Mouse (Mus musculus) midbrain, embryonic 12.5 days (tissue): ENCODE results near the gene Pklr. TPM values are rescaled to one million over a fixed set of nuclear protein-coding genes. Genes with fewer than 3 reads are reported as not detected.
A peak's percentile ranks its signal among the peaks of the same experiment; 100 is the strongest.
"Not testable (repeated sequence)": the region's sequence is repeated elsewhere in the genome, so short reads cannot be mapped to it uniquely, and the experiment has no call there.

ENCODE experiments used
- ATAC-seq: fragments of 200-750 bp; cut with Nextera tagmentation; 2 replicates; pipeline ENCODE4 v1.8.0; 2017; ENCODE audit warnings: low read depth, moderate TSS enrichment, moderate library complexity; ENCODE audit not compliant: low FRiP score
- H3K27ac ChIP-seq: fragments of 300-500 bp; sonication (generic); replicated peaks from 2 replicates; pipeline ENCODE4 v1.5.1; 2016; ENCODE audit warnings: mild to moderate bottlenecking
- H3K27me3 ChIP-seq: fragments of 300-500 bp; sonication (generic); 2 replicates; pipeline ENCODE4 v1.6.1; 2016; ENCODE audit warnings: mild to moderate bottlenecking
- H3K36me3 ChIP-seq: fragments of 300-500 bp; sonication (generic); 2 replicates; pipeline ENCODE4 v1.6.1; 2016
- H3K4me1 ChIP-seq: fragments of 300-500 bp; sonication (generic); 2 replicates; pipeline ENCODE4 v1.6.1; 2016
- H3K4me2 ChIP-seq: fragments of 300-500 bp; sonication (generic); replicated peaks from 2 replicates; pipeline ENCODE4 v1.6.1; 2016; ENCODE audit warnings: mild to moderate bottlenecking, moderate library complexity
- H3K4me3 ChIP-seq: fragments of 300-500 bp; sonication (generic); 2 replicates; pipeline ENCODE4 v1.5.1; 2016; ENCODE audit warnings: mild to moderate bottlenecking
- H3K9ac ChIP-seq: fragments of 300-500 bp; sonication (generic); replicated peaks from 2 replicates; pipeline ENCODE4 v1.6.1; 2016; ENCODE audit warnings: mild to moderate bottlenecking, moderate library complexity
- H3K9me3 ChIP-seq: fragments of 300-500 bp; sonication (generic); 2 replicates; pipeline ENCODE4 v1.6.1; 2016; ENCODE audit warnings: mild to moderate bottlenecking
- WGBS: fragments of 180-500 bp; shearing (Covaris S2); methylation state at CpG from one replicate; pipeline ENCODE4 v1.1.7; 2016; 5-methylcytosine and 5-hydroxymethylcytosine counted together
- polyA plus RNA-seq: library from polyadenylated mRNA; unstranded; fragments of >200 nt; fragmentation: Nextera tagmentation; extraction: Ambion mirVana; gene quantifications from 2 replicates; pipeline ENCODE4 v1.2.1, GENCODE M21; 2016

The Pklr gene
- polyA plus RNA-seq, 1 experiment from 2014 or later, result 0.33 TPM

DNA sequence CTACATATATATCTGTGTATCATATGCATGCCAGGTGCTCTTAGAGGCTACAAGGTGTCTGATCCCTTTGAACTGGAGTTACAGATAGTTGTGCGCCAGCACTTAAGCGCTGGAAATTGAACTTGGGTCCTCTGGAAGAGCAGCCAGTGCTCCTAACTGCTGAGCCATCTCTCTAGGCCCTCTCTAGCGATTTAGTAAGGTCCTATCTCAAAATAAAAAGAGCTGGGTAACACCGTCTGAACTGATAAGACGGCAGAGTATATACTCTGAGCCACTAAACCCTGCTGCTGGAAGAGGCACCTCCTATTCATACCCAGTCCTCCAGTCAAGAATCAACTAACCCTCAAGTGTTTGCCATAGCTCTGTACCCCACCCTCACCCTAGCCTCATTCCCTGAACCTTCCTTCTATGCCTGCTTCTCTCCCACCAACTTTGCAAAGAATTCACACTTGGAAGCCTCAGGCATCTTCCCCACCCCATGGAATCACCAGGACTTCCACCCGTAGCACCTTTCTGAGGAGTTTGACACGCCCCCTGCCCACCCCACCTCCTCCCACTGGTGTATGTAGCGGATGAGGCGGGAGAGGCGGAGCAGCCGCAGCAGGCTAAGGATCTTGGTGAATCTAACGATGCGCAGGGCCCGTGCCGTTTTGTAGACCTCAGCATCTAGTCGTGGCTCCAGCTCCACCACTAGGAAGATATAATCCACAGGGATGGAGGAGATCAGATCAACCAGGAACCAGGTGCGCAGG, 16.3 kb downstream of the Pklr start:
- Histone ChIP-seq H3K27ac (no peak overlapping the region), H3K9ac (no peak overlapping the region), H3K4me1 (peaks cover 4% of the 10 kb centered on the region), H3K4me2 (no peak overlapping the region), H3K36me3 (peaks cover 7% of the 10 kb centered on the region; the same call in 1 of the 2 replicates), H3K27me3 (peaks cover 34% of the 10 kb centered on the region), H3K4me3 (no peak overlapping the region), H3K9me3 (no peaks in the 10 kb centered on the region)
- no peak for ATAC-seq
- 65% methylated on average over 17 of the region's 17 CpGs for WGBS

DNA sequence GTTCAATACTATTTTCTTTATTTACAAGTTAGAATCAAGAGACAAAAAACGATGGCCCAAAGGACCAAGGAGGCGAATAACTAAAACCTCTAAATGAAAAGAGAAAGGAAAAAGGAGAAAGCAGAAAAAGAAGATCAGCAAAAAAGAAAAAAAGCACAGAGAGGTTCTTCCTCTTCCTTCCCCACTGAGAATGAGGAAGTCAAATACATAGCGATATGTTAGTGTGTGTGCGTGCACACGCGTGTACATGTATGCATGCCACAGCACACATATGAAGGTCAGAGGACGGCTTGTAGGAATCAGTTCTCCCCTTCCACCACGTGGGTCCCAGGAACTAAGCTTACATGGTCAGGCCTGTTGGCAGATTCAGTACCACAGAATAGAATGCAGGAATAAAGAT, 21.0 kb downstream of the Pklr start:
- ATAC-seq, result no peak
- H3K9me3 ChIP-seq, result no peaks in the 10 kb centered on the region
- peaks cover 27% of the 10 kb centered on the region for H3K4me1 ChIP-seq
- no peak overlapping the region for H3K9ac ChIP-seq
- H3K4me3 ChIP-seq, result no peak overlapping the region
- WGBS, result 93% methylated on average over 8 of the region's 8 CpGs
- peaks cover 8% of the 10 kb centered on the region for H3K27me3 ChIP-seq
- no peak overlapping the region for H3K27ac ChIP-seq
- no peak overlapping the region for H3K4me2 ChIP-seq
- peaks cover 7% of the 10 kb centered on the region; the same call in 1 of the 2 replicates for H3K36me3 ChIP-seq

DNA sequence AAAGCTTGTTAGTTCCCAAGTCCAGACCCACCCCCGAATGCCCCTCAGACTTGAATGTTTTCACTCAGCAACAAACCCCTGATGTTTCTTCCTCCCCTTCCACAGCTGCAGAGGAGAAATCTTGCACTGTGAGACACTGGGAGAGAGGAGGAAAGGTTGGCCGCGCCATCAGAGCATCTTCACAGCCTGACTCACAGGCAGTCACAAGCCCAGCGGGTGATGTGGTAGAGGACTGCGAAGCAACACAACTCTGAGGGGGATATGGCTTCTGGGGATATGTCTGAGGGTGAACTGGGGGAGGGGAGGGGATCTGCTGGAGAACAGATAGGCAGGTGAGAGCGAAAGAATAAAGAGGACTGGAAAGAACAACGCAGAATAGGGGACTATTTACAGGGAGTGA, 22.7 kb downstream of the Pklr start:
- Histone ChIP-seq H3K4me2 (peak overlapping the region; percentile 97), H3K36me3 (no peaks in the 10 kb centered on the region), H3K4me1 (peaks cover 28% of the 10 kb centered on the region), H3K27ac (no peak overlapping the region; the same call in 1 of the 2 replicates), H3K27me3 (peaks cover 8% of the 10 kb centered on the region), H3K9ac (peak overlapping the region; percentile 71), H3K9me3 (no peaks in the 10 kb centered on the region), H3K4me3 (peak overlapping the region; percentile 79)
- no peak for ATAC-seq
- WGBS, result 17% methylated on average over 7 of the region's 7 CpGs

DNA sequence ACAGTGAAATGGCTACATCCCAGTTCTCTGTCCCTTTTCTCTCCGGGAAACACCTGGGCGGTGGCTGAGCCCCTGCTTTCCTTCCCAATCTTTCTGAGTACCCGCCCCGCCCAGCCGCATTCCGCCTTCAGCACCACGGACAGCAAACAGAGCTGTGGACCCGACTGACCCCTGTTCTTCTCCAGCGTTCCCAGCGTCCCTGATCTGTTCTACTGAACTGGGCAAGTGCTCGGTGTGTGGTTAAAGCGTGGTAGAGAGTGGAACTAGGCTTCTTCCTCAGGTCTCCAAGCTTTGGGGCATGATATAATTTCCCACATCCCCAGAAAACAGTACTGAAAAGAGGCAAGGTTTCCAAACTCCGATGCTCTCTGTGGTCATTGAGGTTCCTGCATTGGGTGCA, 23.3 kb downstream of the Pklr start:
- Histone ChIP-seq H3K9me3 (no peaks in the 10 kb centered on the region), H3K4me2 (peak overlapping the region; percentile 97), H3K4me3 (peak overlapping the region; percentile 79), H3K27me3 (peaks cover 8% of the 10 kb centered on the region), H3K4me1 (peaks cover 33% of the 10 kb centered on the region), H3K36me3 (no peaks in the 10 kb centered on the region), H3K9ac (peak overlapping the region; percentile 71), H3K27ac (no peak overlapping the region; the same call in none of the 2 replicates)
- 1% methylated on average over 13 of the region's 13 CpGs for WGBS
- no peak for ATAC-seq

DNA sequence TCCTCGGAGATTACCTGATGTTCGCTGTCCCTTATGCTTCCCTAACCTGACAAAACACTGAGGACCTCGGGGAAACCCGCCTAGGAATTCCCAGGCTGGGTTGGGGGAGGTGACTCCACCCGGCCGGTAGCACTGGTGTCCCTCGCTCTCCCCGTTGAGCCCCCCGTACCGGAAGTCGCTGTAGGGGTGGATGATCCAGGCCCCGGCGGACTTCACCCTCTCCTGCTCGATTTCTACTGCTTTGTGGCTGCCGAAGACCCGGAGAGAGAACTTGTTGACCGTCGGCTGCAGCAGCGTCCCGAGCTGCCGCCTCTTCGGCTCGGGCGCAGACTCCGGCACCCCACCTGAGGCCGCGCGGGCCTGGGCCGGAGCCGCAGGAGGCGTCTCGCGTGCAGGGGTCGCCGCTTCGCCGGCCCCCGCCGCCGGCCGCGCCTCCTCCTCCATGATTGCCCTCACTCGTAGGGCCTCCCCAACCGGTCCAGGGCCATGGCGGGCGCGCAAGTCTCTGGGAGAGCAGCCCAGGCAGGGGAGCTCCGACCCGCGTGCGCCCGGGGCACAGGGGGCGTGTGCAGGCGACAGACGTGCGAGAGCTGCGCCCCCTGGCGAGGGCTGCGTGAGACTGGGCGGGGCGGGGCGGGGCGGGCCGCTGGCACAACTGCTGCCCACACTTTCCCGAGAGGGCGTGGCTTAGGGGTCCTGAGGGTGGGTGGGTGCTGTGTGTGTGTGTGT, 23.8 kb downstream of the Pklr start, which contains the start of gene Hcn3:
Hcn3 (minus strand) TSS at position 581 of the 729 bp plus-strand sequence.
- no peaks in the 10 kb centered on the region for H3K36me3 ChIP-seq
- peak within 1 kb of the TSS; percentile 97 for H3K4me2 ChIP-seq
- H3K4me1 ChIP-seq, result peaks cover 35% of the 10 kb centered on the region
- no peaks in the 10 kb centered on the region for H3K9me3 ChIP-seq
- peak within 1 kb of the TSS; percentile 49 for H3K27ac ChIP-seq
- under 1% methylated on average over 65 of the region's 66 CpGs for WGBS
- ATAC-seq, result peak; percentile 76
- peak within 1 kb of the TSS; percentile 71 for H3K9ac ChIP-seq
- H3K27me3 ChIP-seq, result peaks cover 8% of the 10 kb centered on the region
- H3K4me3 ChIP-seq, result peak within 1 kb of the TSS; percentile 79

DNA sequence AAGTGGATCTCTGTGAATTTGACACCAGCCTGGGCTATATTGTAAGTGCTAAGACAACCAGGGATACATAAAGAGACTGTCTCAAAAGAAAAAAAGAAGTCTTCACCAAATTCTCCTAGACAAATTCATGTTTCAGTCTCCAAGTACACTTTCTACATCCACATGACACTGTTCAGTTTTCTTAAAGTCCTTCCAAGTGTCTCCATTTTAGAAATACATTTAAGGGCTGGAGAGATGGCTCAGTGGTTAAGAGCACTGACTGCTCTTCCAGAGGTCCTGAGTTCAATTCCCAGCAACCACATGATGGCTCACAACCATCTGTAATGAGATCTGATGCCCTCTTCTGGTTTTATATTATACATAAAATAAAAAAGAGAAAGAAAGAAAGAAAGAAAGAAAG, 25.3 kb downstream of the Pklr start:
- not testable (repeated sequence) for H3K27ac ChIP-seq, H3K36me3 ChIP-seq, H3K9ac ChIP-seq, H3K4me3 ChIP-seq, H3K4me2 ChIP-seq, H3K27me3 ChIP-seq, H3K9me3 ChIP-seq, ATAC-seq
- H3K4me1 ChIP-seq, result peaks cover 46% of the 10 kb centered on the region

DNA sequence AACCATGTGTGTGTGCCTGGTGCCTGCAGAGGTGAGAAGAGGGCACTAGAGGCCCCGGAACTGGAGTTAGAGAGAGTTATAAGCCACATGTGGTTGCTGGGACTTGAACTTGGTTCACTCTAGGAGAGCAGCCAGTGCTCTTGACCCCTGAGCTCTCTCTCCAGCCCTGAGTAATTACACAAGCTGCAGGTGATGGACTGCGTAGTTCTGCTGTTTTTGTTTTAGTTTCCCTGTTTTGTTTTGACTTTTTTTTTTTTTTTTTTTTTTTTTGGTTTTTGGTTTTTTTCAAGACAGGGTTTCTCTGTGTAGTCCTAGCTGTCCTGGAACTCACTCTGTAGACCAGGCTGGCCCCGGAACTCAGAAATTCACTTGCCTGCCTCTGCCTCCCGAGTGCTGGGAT, 25.8 kb downstream of the Pklr start:
- Histone ChIP-seq H3K27ac (no peak overlapping the region), H3K9ac (no peak overlapping the region), H3K4me3 (no peak overlapping the region), H3K4me2 (no peak overlapping the region), H3K27me3 (peaks cover 8% of the 10 kb centered on the region), H3K36me3 (peaks cover 4% of the 10 kb centered on the region; the same call in 1 of the 2 replicates), H3K4me1 (peaks cover 48% of the 10 kb centered on the region), H3K9me3 (no peaks in the 10 kb centered on the region)
- WGBS, result 81% methylated on average over 4 of the region's 4 CpGs
- no peak for ATAC-seq

DNA sequence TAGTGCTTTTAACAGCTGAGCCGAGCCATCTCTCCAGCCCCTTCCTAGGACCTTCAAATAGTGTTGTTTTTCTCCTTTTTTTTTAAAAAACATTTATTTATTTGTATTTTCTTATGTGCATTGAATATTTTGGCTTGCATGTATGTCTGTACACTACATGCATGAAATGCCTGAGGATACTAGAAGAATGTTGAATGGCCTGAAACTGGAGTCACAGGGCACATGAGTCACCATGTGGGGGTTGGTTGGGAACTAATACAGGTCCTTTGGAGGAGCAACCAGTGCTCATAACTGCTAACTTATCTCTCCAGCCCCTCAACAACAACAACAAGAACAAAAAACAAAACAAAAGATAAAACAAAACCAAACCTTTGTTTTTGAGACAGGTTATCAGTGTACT, 27.2 kb downstream of the Pklr start:
- Histone ChIP-seq H3K9me3 (no peaks in the 10 kb centered on the region), H3K27me3 (peaks cover 8% of the 10 kb centered on the region), H3K27ac (no peak overlapping the region), H3K4me2 (no peak overlapping the region), H3K36me3 (peaks cover 15% of the 10 kb centered on the region), H3K4me3 (no peak overlapping the region), H3K9ac (no peak overlapping the region), H3K4me1 (peaks cover 46% of the 10 kb centered on the region)
- WGBS, result 91% methylated on average over 1 of the region's 1 CpGs
- ATAC-seq, result no peak

DNA sequence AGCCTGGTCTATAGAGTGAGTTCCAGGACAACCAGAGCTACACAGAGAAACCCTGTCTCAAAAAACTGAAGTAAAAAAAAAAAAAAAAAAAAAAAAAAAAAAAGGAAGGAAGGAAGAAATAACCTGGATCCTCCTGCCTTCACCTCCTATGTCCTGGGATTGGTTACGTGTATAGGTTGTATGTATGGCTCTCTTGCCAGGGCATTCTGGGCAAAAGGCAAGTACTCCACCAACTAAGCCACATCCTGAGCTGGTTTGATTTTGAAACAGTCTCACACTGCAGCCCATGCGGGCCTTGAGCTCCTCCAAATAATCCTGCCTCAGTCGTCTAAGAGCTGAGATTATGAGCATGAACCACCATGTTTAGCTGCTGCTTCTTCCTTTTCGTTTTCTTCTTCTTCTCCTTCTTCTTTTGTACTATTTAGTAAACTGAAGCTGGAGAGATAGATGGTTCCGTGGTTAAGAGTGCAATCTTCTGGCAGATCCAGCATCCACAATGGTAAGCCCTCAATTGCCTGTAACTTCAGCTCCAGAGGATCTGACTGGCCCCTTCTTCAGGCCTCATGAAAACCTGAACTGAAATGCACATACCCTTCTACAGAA, 27.8 kb downstream of the Pklr start:
- peaks cover 22% of the 10 kb centered on the region for H3K36me3 ChIP-seq
- H3K27ac ChIP-seq, result peak overlapping the region; percentile 95; the same call in 1 of the 2 replicates
- H3K4me3 ChIP-seq, result peak overlapping the region; percentile 95
- peak overlapping the region; percentile 68 for H3K4me2 ChIP-seq
- no peaks in the 10 kb centered on the region for H3K9me3 ChIP-seq
- ATAC-seq, result no peak
- H3K27me3 ChIP-seq, result peaks cover 5% of the 10 kb centered on the region
- WGBS, result 73% methylated on average over 5 of the region's 5 CpGs
- H3K4me1 ChIP-seq, result peaks cover 41% of the 10 kb centered on the region
- peak overlapping the region; percentile 94 for H3K9ac ChIP-seq

DNA sequence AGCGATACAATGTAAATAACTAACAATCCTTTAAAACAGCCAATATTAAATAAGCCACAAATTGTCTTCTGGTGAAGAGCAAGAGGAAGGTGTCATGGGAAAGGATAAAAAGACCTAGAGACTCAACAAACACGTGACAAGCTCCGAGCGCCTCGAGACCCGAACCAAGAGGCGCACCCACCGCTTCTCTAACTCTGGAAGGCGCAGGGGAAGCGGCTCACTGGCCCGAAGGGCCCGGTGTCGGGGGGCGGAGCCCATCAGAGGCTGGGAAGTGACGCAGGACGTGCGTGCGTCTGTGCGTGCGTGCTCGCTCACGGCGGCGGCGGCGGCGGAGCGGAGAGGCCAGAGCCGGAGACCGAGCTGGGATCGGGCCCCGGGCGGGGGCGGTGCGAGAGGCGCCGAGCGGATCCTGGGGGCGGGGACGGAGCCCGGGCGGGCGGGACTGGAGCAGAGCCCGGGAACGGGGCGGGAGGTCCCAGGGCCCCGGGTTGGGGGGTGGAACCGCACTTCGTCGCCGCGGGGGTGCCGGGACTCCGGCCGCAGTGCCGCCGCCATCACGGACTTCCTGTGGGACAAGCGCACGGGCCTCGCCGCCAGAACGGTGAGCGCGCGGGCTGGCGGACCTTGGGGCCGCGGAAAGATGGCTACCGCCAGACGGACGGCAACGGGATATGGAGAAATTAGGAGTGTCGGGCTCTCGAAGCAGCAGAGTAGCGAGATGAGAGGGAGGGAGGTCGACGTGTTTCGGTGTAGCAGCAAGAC, 28.7 kb downstream of the Pklr start, which contains the start of gene Clk2:
Clk2 (plus strand) TSS at position 290 of the 762 bp plus-strand sequence.
- peaks cover 31% of the 10 kb centered on the region for H3K4me1 ChIP-seq
- peak within 1 kb of the TSS; percentile 95 for H3K27ac ChIP-seq
- no peaks in the 10 kb centered on the region for H3K27me3 ChIP-seq
- peak; percentile 96 for ATAC-seq
- H3K36me3 ChIP-seq, result peaks cover 31% of the 10 kb centered on the region
- WGBS, result under 1% methylated on average over 79 of the region's 79 CpGs
- peak within 1 kb of the TSS; percentile 95 for H3K4me3 ChIP-seq
- H3K9me3 ChIP-seq, result no peaks in the 10 kb centered on the region
- H3K9ac ChIP-seq, result peak within 1 kb of the TSS; percentile 94
- peak within 1 kb of the TSS; percentile 68 for H3K4me2 ChIP-seq

DNA sequence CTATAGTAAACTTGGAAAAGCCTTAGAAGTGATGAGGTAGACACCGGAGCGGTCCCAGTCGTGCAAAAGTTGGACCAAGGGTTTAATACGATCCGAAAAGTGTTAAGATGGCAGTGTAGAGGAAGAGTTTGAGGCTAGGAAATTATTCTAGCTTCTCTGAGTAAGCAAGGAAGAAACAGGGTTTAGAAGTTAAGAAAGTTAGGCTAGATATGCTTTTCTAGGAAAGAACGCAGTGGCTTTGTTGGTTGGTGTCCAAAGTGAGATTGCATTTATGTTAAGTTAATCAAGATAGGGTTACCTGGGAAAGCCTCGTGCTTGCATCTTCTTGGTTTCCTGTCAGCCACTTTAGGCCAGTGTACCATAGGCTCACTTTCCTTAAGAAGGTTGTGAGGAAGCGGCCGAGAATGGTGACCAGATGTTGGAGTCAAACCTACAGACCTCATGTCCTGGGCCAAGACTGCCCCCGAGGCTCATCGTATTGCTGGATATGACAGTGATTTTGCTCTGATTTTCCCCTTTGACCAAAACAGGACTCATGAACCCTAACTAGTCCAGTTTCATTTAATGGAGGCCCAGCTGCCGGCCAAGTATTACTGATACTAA, 29.4 kb downstream of the Pklr start:
- WGBS, result 28% methylated on average over 12 of the region's 12 CpGs
- Histone ChIP-seq H3K27ac (peak overlapping the region; percentile 95), H3K27me3 (no peaks in the 10 kb centered on the region), H3K4me3 (peak overlapping the region; percentile 95), H3K4me2 (peak overlapping the region; percentile 68), H3K9ac (peak overlapping the region; percentile 94), H3K36me3 (peaks cover 38% of the 10 kb centered on the region), H3K9me3 (no peaks in the 10 kb centered on the region), H3K4me1 (peaks cover 25% of the 10 kb centered on the region)
- ATAC-seq, result no peak
